Mouse (Mus musculus) intestine, postnatal 0 days (tissue): Measurements from ENCODE around the gene Erlin1. TPM values are rescaled to one million over a fixed set of nuclear protein-coding genes. Genes with fewer than 3 reads are reported as not detected.

Experiments
- ATAC-seq: fragments of 200-750 bp; cut with Nextera tagmentation; 2 replicates; pipeline ENCODE4 v1.8.0; 2017; ENCODE audit warnings: mild to moderate bottlenecking, moderate TSS enrichment, moderate library complexity
- H3K27ac ChIP-seq: fragments of 300-500 bp; sonication (generic); 2 replicates; pipeline ENCODE4 v1.5.1; 2014; ENCODE audit warnings: mild to moderate bottlenecking, low read depth, low read length, moderate library complexity
- H3K27me3 ChIP-seq: fragments of 300-500 bp; sonication (generic); replicated peaks from 2 replicates; pipeline ENCODE4 v1.6.1; 2014; ENCODE audit warnings: low read length, mixed read lengths; ENCODE audit not compliant: control insufficient read depth, insufficient read depth
- H3K36me3 ChIP-seq: fragments of 300-500 bp; sonication (generic); 2 replicates; pipeline ENCODE4 v1.6.1; 2014; ENCODE audit warnings: mild to moderate bottlenecking, moderate library complexity; ENCODE audit not compliant: control insufficient read depth, insufficient read depth
- H3K4me1 ChIP-seq: fragments of 300-500 bp; sonication (generic); replicated peaks from 2 replicates; pipeline ENCODE4 v1.6.1; 2014; ENCODE audit warnings: antibody characterized with exemption, low read length, mixed read lengths; ENCODE audit not compliant: control insufficient read depth, insufficient read depth
- H3K4me2 ChIP-seq: fragments of 300-500 bp; sonication (generic); replicated peaks from 2 replicates; pipeline ENCODE4 v1.6.1; 2014; ENCODE audit warnings: low read depth, mild to moderate bottlenecking, moderate library complexity
- H3K4me3 ChIP-seq: fragments of 300-500 bp; sonication (generic); 2 replicates; pipeline ENCODE4 v1.5.1; 2014; ENCODE audit warnings: low read depth, low read length
- H3K9ac ChIP-seq: fragments of 300-500 bp; sonication (generic); 2 replicates; pipeline ENCODE4 v1.6.1; 2014; ENCODE audit warnings: mild to moderate bottlenecking, low read depth, low read length
- H3K9me3 ChIP-seq: fragments of 300-500 bp; sonication (generic); 2 replicates; pipeline ENCODE4 v1.6.1; 2016; ENCODE audit warnings: mixed run types; ENCODE audit not compliant: control insufficient read depth
- CTCF ChIP-seq: sonication (generic); IDR thresholded peaks from 2 replicates; pipeline ENCODE4 v1.5.1; 2016; ENCODE audit warnings: low read depth, mild to moderate bottlenecking, control low read depth, antibody characterized with exemption, moderate library complexity
- WGBS: fragments of 180-500 bp; shearing (Covaris S2); extraction: QIAGEN DNeasy Blood & Tissue Kit; methylation state at CpG from one replicate; pipeline ENCODE4 v1.1.7; 2014; 5-methylcytosine and 5-hydroxymethylcytosine counted together
- polyA plus RNA-seq: library from polyadenylated mRNA; unstranded; fragments of >200 nt; fragmentation: Nextera tagmentation; extraction: Ambion mirVana; gene quantifications from 2 replicates; pipeline ENCODE4 v1.2.1, GENCODE M21; 2015

The Erlin1 gene
- polyA plus RNA-seq, 1 experiment from 2014 or later = 21.0 TPM

DNA sequence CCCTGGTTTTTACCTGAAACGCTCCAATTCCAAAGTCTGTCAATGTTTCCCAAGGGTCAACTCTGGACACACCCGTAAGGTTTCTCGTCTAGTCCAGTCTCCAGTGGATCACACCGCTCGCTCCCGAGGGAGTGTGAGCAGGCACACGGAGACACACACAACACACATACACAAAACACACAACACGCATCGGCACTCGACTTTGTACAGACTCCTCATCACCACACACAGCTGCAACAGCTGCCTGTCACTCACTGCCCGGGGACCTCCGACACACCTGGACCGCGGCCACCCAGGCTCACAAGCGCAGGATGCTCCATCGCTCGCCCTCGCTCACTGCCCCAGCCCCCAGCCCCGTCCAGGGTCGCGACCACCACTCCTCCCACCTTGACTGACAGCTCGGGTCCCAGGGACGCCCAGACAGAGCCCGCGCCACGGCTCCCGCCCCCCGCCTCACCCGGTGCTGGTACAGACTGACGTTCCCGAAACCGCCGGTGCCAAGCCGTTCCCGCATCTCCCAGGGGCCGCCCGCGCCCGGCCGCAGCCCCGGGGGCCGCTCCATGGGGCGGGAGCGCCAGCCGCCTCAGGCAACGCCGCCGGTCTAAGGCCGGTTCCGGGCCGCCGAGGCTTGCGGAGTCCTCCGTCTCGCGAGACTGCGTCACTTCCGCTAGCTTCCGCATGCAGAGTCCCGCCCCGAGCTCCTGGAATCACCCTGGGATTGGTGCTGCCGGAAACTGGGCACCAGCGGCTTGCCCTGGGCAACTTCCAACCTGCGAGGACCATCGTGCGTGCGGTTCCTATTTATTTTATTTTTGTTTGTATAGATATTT, 37.5 kb upstream of the Erlin1 start, which contains the start of gene Chuk:
Chuk (minus strand) TSS at position 650 of the 830 bp plus-strand sequence.
- 0 out of 2 replicates have a peak, but pooled peaks cover 4% of the 10 kb centered on the region for H3K4me1 ChIP-seq
- no peak for TF ChIP-seq CTCF
- peak within 1 kb of the TSS; percentile 96 for H3K9ac ChIP-seq
- H3K27ac ChIP-seq = peak within 1 kb of the TSS; percentile 76
- no peaks in the 10 kb centered on the region for H3K9me3 ChIP-seq
- H3K4me3 ChIP-seq = peak within 1 kb of the TSS; percentile 79
- no peaks in the 10 kb centered on the region for H3K27me3 ChIP-seq
- WGBS = 1% methylated on average over 65 of the region's 67 CpGs
- peak; percentile 92 for ATAC-seq
- H3K36me3 ChIP-seq = 0 out of 2 replicates have a peak, but pooled peaks cover under 1% of the 10 kb centered on the region
- peak within 1 kb of the TSS; percentile 73 for H3K4me2 ChIP-seq

DNA sequence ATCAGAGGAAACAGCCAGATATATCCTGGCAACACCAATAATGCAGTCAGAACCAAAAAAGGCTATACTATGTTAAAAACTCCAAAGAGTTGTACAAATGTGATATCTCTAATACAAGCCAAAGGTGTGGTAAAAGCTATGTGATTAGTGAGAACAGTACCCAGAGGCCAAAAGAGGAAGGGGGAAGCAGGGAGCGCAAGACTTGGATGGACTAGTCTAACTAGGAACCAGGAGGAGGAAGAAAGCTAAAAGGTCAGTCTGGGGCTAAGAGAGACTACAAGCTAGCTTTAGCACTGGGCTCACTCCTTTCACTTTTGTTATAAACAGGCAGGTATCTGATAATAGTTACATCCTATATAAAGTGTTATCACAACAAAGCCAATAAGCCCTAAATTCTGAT, 34.8 kb upstream of the Erlin1 start:
- H3K36me3 ChIP-seq = peaks cover 8% of the 10 kb centered on the region
- H3K27ac ChIP-seq = no peak overlapping the region
- H3K9ac ChIP-seq = no peak overlapping the region
- no peak for TF ChIP-seq CTCF
- no peak for ATAC-seq
- H3K4me1 ChIP-seq = 0 out of 2 replicates have a peak, but pooled peaks cover 4% of the 10 kb centered on the region
- 83% methylated on average over 1 of the region's 1 CpGs for WGBS
- H3K4me3 ChIP-seq = no peak overlapping the region
- H3K27me3 ChIP-seq = no peaks in the 10 kb centered on the region
- H3K4me2 ChIP-seq = no peak overlapping the region
- H3K9me3 ChIP-seq = no peaks in the 10 kb centered on the region

DNA sequence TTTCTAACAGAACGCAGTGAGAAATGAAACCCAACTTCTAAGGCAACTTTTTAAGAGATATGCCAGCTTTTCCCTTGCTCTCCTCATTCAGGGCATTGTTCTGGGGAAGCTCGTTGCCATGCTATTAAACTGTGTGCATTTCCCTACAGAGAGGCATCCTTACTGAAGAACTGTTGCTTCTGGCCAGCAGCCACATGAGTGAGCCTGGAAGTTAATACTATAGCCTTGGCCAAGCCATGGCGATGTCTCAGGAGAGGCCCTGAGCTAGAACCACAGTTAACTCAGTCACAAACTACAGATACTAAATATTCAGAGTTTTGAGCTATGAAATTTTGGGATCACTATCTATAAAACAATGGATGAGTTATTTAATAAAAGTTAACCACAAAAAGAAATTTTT, 33.4 kb upstream of the Erlin1 start:
- Histone ChIP-seq H3K4me2 (no peak overlapping the region), H3K4me3 (no peak overlapping the region), H3K4me1 (0 out of 2 replicates have a peak, but pooled peaks cover 2% of the 10 kb centered on the region), H3K27ac (no peak overlapping the region), H3K9me3 (no peaks in the 10 kb centered on the region), H3K27me3 (no peaks in the 10 kb centered on the region), H3K9ac (no peak overlapping the region), H3K36me3 (peaks cover 17% of the 10 kb centered on the region)
- no peak for ATAC-seq
- 85% methylated on average over 3 of the region's 3 CpGs for WGBS
- TF ChIP-seq CTCF = no peak

DNA sequence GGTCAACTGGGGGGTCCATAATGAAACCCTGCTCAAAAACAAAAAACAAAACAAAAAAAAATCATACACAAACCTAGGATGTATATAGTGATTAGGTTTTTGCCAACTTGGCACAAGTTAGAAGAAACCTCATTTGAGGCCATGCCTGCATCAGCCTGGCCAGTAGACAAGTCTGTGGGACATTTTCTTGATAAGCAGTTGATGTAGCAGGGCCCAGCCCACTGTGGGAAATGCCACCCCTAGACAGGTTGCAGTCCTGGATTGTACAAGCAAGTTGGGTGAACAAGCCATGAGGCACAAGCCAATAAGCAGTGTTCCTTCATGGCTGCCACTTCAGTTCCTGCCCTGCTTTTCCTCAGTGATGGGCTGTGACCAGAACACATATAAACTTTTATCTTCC, 31.3 kb upstream of the Erlin1 start:
- Histone ChIP-seq H3K27ac (no peak overlapping the region), H3K4me2 (no peak overlapping the region), H3K36me3 (peaks cover 37% of the 10 kb centered on the region), H3K4me3 (no peak overlapping the region), H3K4me1 (no peaks in the 10 kb centered on the region), H3K27me3 (no peaks in the 10 kb centered on the region), H3K9ac (no peak overlapping the region), H3K9me3 (peaks cover 3% of the 10 kb centered on the region; the same call in 1 of the 2 replicates)
- TF ChIP-seq CTCF = no peak
- no peak for ATAC-seq

DNA sequence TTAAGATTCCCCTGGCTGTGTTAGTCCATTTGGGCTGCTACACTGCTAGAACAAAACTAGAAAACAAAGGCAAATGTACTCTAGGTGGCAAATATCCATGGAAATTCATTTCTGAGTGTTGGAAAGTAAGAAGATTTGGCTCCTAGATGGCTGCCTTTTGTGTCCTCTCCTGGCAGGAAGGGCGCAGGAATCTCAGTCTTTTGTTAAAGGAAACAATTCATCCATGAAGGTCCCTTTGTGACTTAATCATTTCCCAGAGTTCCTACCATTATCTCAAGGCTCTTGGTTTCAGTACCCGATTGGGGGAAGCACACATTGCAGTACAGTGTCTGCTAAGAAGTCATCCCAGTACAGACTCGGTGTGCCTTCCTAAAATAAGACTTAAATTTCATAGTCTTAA, 16.7 kb upstream of the Erlin1 start:
- 79% methylated on average over 3 of the region's 3 CpGs for WGBS
- no peaks in the 10 kb centered on the region for H3K4me1 ChIP-seq
- no peak for TF ChIP-seq CTCF
- H3K36me3 ChIP-seq = peaks cover 45% of the 10 kb centered on the region
- no peak overlapping the region for H3K9ac ChIP-seq
- ATAC-seq = no peak
- no peak overlapping the region for H3K27ac ChIP-seq
- H3K4me2 ChIP-seq = no peak overlapping the region
- H3K4me3 ChIP-seq = no peak overlapping the region
- H3K27me3 ChIP-seq = no peaks in the 10 kb centered on the region
- H3K9me3 ChIP-seq = no peaks in the 10 kb centered on the region

DNA sequence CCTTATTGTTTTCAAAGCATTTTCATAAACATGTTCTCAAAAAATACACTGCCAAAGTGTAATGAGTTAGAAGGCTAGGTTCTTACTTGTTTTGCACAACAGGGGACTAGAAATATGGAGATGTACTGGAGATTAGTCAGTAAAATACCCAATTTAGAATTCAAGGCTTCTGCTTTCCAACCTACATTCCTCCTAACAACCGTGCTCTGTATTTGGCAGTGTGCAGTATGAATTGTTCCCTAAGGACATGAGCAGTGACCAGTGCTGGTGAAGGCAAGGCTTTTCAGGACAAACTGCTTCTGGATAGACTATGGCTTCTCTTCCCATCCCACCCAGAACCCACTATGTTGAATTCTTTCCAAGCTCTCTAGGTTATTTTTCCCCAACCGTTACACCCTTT, 11.3 kb upstream of the Erlin1 start:
- Histone ChIP-seq H3K27me3 (no peaks in the 10 kb centered on the region), H3K27ac (no peak overlapping the region), H3K9me3 (no peaks in the 10 kb centered on the region), H3K36me3 (peaks cover 57% of the 10 kb centered on the region), H3K4me3 (no peak overlapping the region), H3K4me1 (no peaks in the 10 kb centered on the region), H3K9ac (no peak overlapping the region), H3K4me2 (no peak overlapping the region)
- no peak for TF ChIP-seq CTCF
- 84% methylated on average over 2 of the region's 2 CpGs for WGBS
- no peak for ATAC-seq
